Mouse (Mus musculus): ENCODE measurements around the gene Pspn. TPM values are rescaled to one million over a fixed set of nuclear protein-coding genes. Genes with fewer than 3 reads are reported as not detected.

The Pspn gene
- total and polyA plus RNA-seq, 3 experiments: 1.0 TPM; not detected in 2

DNA sequence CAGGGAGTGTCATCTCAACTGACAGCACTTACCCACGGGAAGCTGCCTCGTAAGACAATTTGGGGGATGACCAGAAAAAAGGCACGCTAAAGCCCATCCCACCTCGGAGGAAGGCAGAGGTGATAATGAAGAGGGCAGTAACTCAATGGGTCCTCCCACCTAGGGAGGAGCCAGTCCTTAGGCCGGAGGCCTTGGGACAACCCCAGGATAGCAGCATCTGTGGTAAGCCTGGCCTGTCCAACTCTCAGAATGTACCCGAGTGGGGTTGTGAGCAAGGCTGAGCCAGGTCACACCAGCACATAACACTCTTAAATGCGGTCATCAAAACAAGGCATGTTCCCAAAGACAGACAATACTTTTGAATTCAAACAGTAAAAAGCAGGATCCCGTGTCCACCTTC is 29.9 kb upstream of the Pspn start:
- H3K27me3 ChIP-seq (ENCODE audit: control insufficient read depth in 1 of 2, insufficient read depth in 2 of 2, low read length in 2 of 2): no peaks in the 10 kb centered on the region
- H3K4me3 ChIP-seq (ENCODE audit: control insufficient read depth in 1 of 2, insufficient read depth in 1 of 2, low read depth in 2 of 2, low read length in 2 of 2): peak overlapping the region; percentile 93 to 97
- peak; percentile 58 for DNase-seq (ENCODE audit: low read depth, low spot score)
- no peaks in the 10 kb centered on the region for H3K9me3 ChIP-seq (replicated peaks; ENCODE audit: insufficient read depth, low read length)
- TF ChIP-seq CHD1 (IDR thresholded peaks at IDR 0.05; ENCODE audit: low read depth, low read length) (no peak), MYB (IDR thresholded peaks at IDR 0.05; ENCODE audit: low read depth, low read length) (no peak), SMC3 (IDR thresholded peaks at IDR 0.05; ENCODE audit: low read depth, low read length) (no peak), ZC3H11A (IDR thresholded peaks at IDR 0.05; ENCODE audit: low read depth, low read length) (no peak), TCF12 (IDR thresholded peaks at IDR 0.05; ENCODE audit: low read depth, low read length) (no peak), RCOR1 (IDR thresholded peaks at IDR 0.05; ENCODE audit: low read depth, low read length) (no peak), MXI1 (IDR thresholded peaks at IDR 0.05; ENCODE audit: low read depth, low read length) (no peak), SIN3A (IDR thresholded peaks at IDR 0.05; ENCODE audit: low read length) (0 out of 2 replicates have a peak, but pooled peaks have one; percentile 21), MYC (IDR thresholded peaks at IDR 0.05; ENCODE audit: low read depth, low read length) (no peak), CTCF (IDR thresholded peaks at IDR 0.05 in 2 of 3, conservative IDR thresholded peaks at IDR 0.05 in 1 of 3; ENCODE audit: control insufficient read depth in 1 of 3, insufficient read depth in 1 of 3, low read depth in 2 of 3, low read length in 3 of 3, poor library complexity in 1 of 3, severe bottlenecking in 1 of 3) (no peak), MAX (IDR thresholded peaks at IDR 0.05; ENCODE audit: low read length) (no peak), POLR2A (IDR thresholded peaks at IDR 0.05; ENCODE audit: control insufficient read depth in 1 of 2, insufficient read depth in 1 of 2, low read depth in 1 of 2, low read length in 2 of 2, poor library complexity in 1 of 2) (0 out of 4 replicates have a peak, but pooled peaks of 1 of the 2 experiments have one; percentile 4)
- H3K27ac ChIP-seq (ENCODE audit: control insufficient read depth, low read depth, low read length): no peak overlapping the region
- H3K9ac ChIP-seq (ENCODE audit: control insufficient read depth, low read depth, low read length, poor library complexity, severe bottlenecking): peak overlapping the region; percentile 99
- peaks cover 0 to 18% of the 10 kb centered on the region in 2 experiments; a peak in 2 of 4 replicates for H3K4me1 ChIP-seq (ENCODE audit: control insufficient read depth in 1 of 2, insufficient read depth in 2 of 2, low read length in 2 of 2)
- peaks cover 38% of the 10 kb centered on the region for H3K79me2 ChIP-seq (ENCODE audit: control insufficient read depth, insufficient read depth, low read length, poor library complexity)
- H3K36me3 ChIP-seq (ENCODE audit: control insufficient read depth in 1 of 2, insufficient read depth in 2 of 2, low read length in 2 of 2): peaks cover 8 to 10% of the 10 kb centered on the region in 2 experiments

DNA sequence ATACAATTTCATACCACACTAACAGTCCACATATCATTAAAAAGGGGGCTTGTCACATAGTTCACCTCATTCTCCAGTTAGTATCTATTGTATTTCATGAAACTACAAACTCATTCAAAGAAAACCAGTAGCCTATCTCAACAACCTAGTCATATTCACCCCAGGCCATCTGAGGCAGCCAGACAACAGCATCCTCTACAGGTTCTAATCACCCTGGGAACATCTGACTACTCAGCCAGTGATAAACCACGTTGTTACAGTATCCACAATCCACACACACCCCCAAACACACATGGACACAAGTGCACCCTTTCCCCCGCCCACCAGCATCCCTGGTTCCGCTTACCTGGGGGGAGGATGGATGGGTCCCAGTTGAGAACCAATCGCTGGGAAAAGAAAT is 27.7 kb upstream of the Pspn start:
- TF ChIP-seq SMC3 (IDR thresholded peaks at IDR 0.05; ENCODE audit: low read depth, low read length): no peak
- TF ChIP-seq MAX (IDR thresholded peaks at IDR 0.05; ENCODE audit: low read length): no peak
- no peak for TF ChIP-seq EP300 (IDR thresholded peaks at IDR 0.05; ENCODE audit: low read depth in 1 of 2, low read length in 2 of 2)
- TF ChIP-seq MAFK (IDR thresholded peaks at IDR 0.05; ENCODE audit: borderline replicate concordance, low read depth, low read length): no peak
- no peak for TF ChIP-seq RCOR1 (IDR thresholded peaks at IDR 0.05; ENCODE audit: low read depth, low read length)
- 0 out of 2 replicates have a peak, but pooled peaks have one; percentile 5 for TF ChIP-seq TAL1 (IDR thresholded peaks at IDR 0.05; ENCODE audit: low read length)
- peaks cover 0 to 13% of the 10 kb centered on the region in 2 experiments; a peak in 2 of 4 replicates for H3K4me1 ChIP-seq (ENCODE audit: control insufficient read depth in 1 of 2, insufficient read depth in 2 of 2, low read length in 2 of 2)

DNA sequence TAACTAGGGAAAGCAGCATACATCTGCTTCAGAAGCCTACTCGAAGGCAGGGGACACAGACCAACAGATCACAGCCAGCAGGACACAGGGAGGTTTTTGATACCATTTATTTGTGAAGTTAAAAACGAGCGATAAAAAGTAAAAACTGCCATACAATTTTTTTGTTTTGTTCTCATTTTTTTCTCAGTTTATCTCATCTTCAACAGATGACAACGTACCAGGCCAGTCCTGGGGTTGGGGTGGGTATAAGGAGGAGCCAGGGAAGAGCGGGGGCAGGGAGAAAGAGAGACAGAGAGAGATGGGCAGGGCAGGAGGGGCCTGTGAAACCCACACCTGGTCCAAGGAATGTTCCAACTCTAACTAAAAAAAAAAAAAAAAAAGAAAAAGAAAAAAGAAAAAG is 21.1 kb upstream of the Pspn start:
- peak overlapping the region; percentile 41 for H3K27ac ChIP-seq (ENCODE audit: control insufficient read depth, low read depth, low read length)
- peak; percentile 37; the same call in 1 of the 2 replicates for TF ChIP-seq TCF12 (IDR thresholded peaks at IDR 0.05; ENCODE audit: low read depth, low read length)
- TF ChIP-seq HCFC1 (IDR thresholded peaks at IDR 0.05; ENCODE audit: low read depth, low read length): no peak
- TF ChIP-seq EP300 (IDR thresholded peaks at IDR 0.05; ENCODE audit: low read depth in 1 of 2, low read length in 2 of 2): peak in 1 of 2 experiments; percentile 62; a peak in 2 of 4 replicates
- TF ChIP-seq ZNF384 (IDR thresholded peaks at IDR 0.05; ENCODE audit: low read depth, low read length): peak; percentile 84
- TF ChIP-seq ETS1 (IDR thresholded peaks at IDR 0.05; ENCODE audit: low read depth, low read length): peak; percentile 51; the same call in 1 of the 2 replicates
- H3K4me3 ChIP-seq (ENCODE audit: control insufficient read depth in 1 of 2, insufficient read depth in 1 of 2, low read depth in 2 of 2, low read length in 2 of 2): no peak overlapping the region
- no peak overlapping the region for H3K9ac ChIP-seq (ENCODE audit: control insufficient read depth, low read depth, low read length, poor library complexity, severe bottlenecking)
- H3K79me2 ChIP-seq (ENCODE audit: control insufficient read depth, insufficient read depth, low read length, poor library complexity): no peaks in the 10 kb centered on the region
- H3K36me3 ChIP-seq (ENCODE audit: control insufficient read depth in 1 of 2, insufficient read depth in 2 of 2, low read length in 2 of 2): peaks cover 2 to 4% of the 10 kb centered on the region in 2 experiments
- no peaks in the 10 kb centered on the region for H3K27me3 ChIP-seq (ENCODE audit: control insufficient read depth in 1 of 2, insufficient read depth in 2 of 2, low read length in 2 of 2)
- DNase-seq (ENCODE audit: low read depth, low spot score): no peak
- no peaks in the 10 kb centered on the region for H3K9me3 ChIP-seq (replicated peaks; ENCODE audit: insufficient read depth, low read length)
- peaks cover 0 to 6% of the 10 kb centered on the region in 2 experiments; a peak in 1 of 4 replicates for H3K4me1 ChIP-seq (ENCODE audit: control insufficient read depth in 1 of 2, insufficient read depth in 2 of 2, low read length in 2 of 2)

More for the DNA sequence above, 27.7 kb upstream of the Pspn start:
- Histone ChIP-seq H3K9me3 (replicated peaks; ENCODE audit: insufficient read depth, low read length) (no peaks in the 10 kb centered on the region), H3K36me3 (ENCODE audit: control insufficient read depth in 1 of 2, insufficient read depth in 2 of 2, low read length in 2 of 2) (peaks cover 7 to 10% of the 10 kb centered on the region in 2 experiments), H3K79me2 (ENCODE audit: control insufficient read depth, insufficient read depth, low read length, poor library complexity) (peaks cover 37% of the 10 kb centered on the region), H3K27ac (ENCODE audit: control insufficient read depth, low read depth, low read length) (no peak overlapping the region), H3K4me3 (ENCODE audit: control insufficient read depth in 1 of 2, insufficient read depth in 1 of 2, low read depth in 2 of 2, low read length in 2 of 2) (no peak overlapping the region), H3K9ac (ENCODE audit: control insufficient read depth, low read depth, low read length, poor library complexity, severe bottlenecking) (no peak overlapping the region), H3K27me3 (ENCODE audit: control insufficient read depth in 1 of 2, insufficient read depth in 2 of 2, low read length in 2 of 2) (no peaks in the 10 kb centered on the region)
- no peak for DNase-seq (ENCODE audit: low read depth, low spot score)
